Mouse (Mus musculus): ENCODE data around the gene Igf2r. TPM values are rescaled to one million over a fixed set of nuclear protein-coding genes. Genes with fewer than 3 reads are reported as not detected.

Igf2r gene
- total RNA-seq, 2 experiments from 2014 or later = 27.9 to 30.3 TPM

DNA sequence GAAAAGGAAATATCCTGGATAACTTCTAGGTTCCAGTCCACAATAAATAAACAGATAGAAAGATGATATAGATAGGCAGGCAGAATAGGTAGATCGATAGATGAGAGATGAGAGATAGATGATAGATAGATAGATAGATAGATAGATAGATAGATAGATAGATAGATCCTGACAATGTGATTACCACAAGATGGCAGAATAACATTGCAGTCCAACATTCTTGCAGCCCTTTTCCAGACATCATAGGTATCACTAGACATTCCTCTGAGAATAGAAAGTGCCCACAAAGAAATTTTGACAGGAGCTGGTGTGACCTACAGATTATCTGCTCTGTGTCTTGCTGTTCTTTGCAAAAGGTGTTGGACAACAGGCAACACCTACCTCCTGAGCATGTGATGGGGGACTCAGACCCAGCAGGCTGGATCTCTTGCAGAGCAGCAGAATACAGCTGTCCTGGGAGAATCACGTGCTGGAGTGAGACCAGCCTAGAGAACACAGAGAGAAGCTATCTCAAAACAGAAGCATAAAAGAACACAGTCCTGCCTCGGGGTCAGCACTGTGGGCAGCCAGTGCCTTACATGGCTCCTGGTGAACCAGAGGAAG lies 28.1 kb upstream of the Igf2r start:
- H3K27ac ChIP-seq = no peak overlapping the region
- peak in 1 of 2 experiments; percentile 26 for DNase-seq (ENCODE audit: low spot score in 2 of 2)
- no peak overlapping the region for H3K4me3 ChIP-seq
- peak; percentile 74 for TF ChIP-seq CTCF (conservative IDR thresholded peaks at IDR 0.05)

DNA sequence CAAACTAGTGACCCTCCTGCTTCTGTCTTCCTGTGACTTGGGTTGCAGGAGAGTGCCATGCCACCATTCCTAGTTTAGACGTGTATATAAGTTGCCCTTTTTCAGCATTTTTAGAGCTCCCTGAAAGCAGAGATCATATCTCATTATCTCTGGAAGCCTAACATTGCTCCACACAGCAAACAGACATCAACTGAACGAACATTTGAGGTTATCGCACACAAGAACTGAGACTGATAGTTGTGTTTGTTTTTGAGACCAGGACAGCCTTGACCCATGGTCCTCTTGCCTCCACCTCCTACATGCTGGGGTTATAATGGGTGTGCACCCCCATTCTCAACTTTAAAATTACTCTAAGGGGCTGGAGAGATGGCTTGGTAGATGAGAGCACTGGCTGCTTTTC lies 27.2 kb upstream of the Igf2r start:
- TF ChIP-seq CTCF (conservative IDR thresholded peaks at IDR 0.05) = no peak
- Histone ChIP-seq H3K27ac (no peak overlapping the region), H3K4me3 (no peak overlapping the region)
- no peak for DNase-seq (ENCODE audit: low spot score in 2 of 2)

DNA sequence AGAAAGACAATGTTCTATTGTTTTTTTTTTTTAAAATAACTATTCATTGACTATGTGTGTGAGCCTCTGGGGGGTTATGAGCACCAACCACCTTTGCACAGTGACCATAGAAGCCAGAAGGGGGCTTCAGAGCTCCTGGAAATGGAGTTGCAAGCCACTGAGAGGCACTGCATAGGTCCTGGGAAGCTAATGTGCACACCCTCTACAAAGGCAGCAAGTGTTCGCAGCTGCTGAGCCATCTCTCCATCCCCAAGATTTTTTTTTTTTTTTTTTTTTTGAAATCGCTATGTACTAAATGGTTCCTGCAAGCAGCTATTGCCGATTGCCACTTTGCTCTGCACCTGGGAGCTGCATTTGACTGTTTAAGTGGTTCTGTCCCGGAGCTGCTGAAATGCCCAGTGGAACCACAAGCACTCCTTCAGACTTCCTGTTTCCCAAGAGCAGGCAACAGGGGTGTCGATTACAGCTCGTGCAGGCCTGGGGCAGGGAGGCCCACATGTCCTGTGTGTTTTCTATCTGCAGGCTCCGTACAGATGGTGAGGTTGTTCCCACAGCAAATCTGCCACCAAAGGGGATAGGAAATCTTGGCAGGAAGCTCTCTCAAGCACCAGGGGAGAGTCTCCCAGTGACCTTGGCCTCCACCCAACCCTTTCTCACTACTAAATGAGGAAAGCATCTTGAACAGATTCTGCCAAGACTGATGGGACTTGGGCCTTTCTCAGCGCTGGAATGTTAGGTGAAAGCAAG lies 24.4 kb upstream of the Igf2r start:
- H3K4me3 ChIP-seq = no peak overlapping the region
- DNase-seq (ENCODE audit: low spot score in 2 of 2) = no peak
- 0 out of 2 replicates have a peak, but pooled peaks have one; percentile 2 for TF ChIP-seq CTCF (conservative IDR thresholded peaks at IDR 0.05)
- H3K27ac ChIP-seq = no peak overlapping the region

DNA sequence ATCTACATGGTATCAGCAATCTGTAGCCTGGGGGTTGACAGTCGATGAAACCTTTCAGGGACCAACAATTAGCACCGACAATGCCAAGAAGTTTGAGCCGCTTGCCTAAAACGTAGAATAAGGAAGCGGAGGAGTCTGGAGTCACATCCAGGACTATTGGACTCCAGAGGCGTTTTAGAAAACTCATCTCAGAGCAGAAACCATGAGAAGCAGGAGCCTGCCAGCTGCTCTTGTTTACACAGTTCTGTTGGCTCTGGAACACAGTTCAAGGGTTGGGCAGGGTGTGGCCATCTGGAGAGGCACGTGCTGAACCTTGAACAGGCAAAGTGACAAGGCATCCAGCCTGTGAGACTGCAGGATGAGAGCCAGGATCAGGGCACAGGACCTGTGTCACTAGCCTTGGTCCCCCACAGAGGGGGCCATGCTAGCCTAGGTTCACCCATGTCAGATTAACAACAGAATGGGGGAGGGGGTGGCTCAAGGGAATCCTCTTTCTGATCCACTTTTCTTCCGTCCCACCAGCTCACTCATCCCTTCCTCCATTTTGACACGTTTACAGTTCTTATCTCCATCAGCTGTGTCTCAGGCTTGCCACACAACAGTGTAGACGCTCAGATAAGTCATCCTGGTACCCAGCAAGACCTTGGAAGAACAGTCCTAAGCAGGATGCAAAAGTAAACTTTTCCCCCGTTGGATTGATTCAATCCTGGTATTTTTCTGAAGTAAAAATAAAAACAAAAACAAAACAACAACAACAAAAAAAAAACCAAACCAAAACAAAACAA lies 23.1 kb upstream of the Igf2r start:
- DNase-seq (ENCODE audit: low spot score in 2 of 2) = no peak
- no peak overlapping the region for H3K4me3 ChIP-seq
- no peak overlapping the region for H3K27ac ChIP-seq
- no peak for TF ChIP-seq CTCF (conservative IDR thresholded peaks at IDR 0.05)

DNA sequence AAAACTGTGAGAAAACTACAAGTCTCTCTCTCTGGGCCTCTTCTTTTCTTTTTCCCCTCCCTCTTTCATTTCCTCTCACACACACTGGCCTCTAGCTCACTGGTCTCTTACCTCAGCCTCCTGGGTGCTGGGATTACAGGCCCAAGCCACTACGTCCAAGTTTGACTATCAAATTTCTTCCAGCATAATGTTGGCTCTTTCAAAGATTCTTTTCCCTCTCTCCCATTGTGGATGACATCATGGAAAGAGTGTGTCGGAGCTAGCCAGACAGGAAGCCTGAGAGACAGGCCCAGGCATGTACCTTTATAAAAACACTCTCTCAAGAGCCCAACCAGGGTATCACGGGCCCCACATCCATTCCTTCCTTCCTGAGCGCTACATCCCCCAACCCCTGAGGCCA lies 22.0 kb upstream of the Igf2r start:
- Histone ChIP-seq H3K27ac (no peak overlapping the region), H3K4me3 (no peak overlapping the region)
- TF ChIP-seq CTCF (conservative IDR thresholded peaks at IDR 0.05) = no peak
- no peak for DNase-seq (ENCODE audit: low spot score in 2 of 2)

DNA sequence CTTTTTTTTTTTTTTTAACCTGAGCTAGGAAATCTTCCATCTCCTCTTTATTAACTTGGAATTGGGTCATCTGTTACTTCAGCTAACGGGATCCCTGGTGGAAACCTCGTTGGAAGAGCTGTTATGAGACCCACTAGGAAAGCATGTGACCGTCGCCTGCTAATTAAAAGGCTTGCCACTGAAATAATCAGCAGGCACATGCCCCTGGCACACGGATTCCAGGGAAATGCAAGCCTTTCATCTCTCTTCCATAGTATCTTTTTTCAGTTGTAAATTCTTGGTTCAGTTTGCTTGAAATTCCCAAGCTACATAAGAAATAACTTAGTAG lies 21.6 kb upstream of the Igf2r start:
- no peak overlapping the region for H3K27ac ChIP-seq
- H3K4me3 ChIP-seq = no peak overlapping the region
- no peak for TF ChIP-seq CTCF (conservative IDR thresholded peaks at IDR 0.05)
- DNase-seq (ENCODE audit: low spot score in 2 of 2) = no peak

DNA sequence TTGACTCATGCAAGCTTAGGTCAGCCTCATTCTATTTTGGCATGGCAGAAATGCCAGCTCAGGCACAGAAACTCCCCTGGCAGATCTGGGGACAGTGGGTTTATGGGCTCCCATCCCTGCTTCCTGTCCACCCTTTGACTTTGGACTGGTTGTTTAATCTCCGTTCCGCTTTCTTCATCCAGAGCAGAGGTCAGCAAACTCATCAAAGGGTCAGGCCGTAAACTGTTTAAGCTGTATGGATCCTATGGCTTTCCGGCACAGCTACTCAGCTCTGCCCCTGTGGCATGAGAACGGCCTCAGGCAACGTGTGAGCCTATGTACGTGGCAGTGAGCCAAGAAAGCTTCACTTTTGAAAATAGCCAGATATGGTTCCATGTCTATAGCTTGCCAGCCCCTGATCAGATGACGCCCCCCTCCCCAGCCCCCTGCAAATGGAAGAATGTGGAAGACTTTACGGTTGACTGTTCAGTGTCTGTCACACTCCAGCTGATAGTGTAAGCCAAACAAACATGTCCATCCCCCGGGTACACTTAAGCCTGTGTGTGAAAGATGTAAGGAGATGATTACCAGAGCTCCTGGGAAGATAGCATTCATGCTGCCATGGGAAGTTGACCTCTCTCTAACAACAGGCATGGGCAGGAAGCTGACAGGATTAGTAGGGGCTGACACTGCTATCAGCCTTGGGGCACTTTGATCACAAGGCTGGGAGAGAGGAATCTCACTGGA lies 21.1 kb upstream of the Igf2r start:
- Histone ChIP-seq H3K27ac (no peak overlapping the region), H3K4me3 (no peak overlapping the region)
- TF ChIP-seq CTCF (conservative IDR thresholded peaks at IDR 0.05) = no peak
- no peak for DNase-seq (ENCODE audit: low spot score in 2 of 2)

DNA sequence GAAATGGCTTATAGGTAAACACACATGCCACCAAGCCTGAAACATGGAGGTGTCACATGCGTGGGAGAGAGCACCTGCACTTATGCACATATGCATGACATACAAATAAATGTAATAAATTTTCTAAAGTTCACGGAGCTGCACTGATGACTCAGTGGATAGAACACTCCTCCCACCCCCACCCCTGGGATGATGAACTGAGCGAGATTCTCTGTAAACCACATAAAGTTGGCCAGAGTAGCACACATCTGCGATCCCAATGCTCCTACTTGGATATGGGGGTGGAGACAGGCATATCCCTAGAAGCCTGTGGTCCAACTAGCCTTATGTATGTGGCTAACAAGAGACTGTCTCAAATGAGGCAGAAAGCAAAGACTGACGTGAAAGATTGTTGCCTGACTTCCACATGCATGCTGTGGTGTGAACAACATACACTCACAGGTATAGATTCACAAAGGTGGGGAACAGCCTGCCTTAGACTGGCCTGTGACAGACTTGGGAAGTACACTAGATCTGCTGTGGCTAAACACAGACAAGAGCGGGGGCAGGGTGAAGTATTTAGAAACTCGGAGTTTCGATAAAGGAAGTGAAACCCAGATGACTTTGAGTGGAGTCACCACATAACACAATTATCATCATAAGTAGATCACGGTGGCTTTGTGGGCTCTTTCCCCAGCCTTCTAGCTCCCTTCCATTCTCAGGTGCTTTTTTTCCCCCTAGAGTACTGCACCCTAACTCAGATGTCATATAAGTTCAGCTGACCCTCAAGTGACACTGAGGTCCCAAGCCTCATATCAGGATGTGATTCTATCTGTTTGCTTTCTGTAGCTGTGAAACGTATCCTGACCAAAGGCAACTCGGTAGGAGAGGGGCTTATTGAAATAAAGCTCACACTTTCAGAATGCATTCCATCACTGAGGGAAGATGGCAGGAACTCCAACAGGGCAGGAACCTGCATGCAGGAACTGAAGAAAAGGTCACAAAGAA lies 13.7 kb upstream of the Igf2r start:
- Histone ChIP-seq H3K4me3 (no peak overlapping the region), H3K27ac (no peak overlapping the region)
- no peak for DNase-seq (ENCODE audit: low spot score in 2 of 2)
- no peak for TF ChIP-seq CTCF (conservative IDR thresholded peaks at IDR 0.05)

DNA sequence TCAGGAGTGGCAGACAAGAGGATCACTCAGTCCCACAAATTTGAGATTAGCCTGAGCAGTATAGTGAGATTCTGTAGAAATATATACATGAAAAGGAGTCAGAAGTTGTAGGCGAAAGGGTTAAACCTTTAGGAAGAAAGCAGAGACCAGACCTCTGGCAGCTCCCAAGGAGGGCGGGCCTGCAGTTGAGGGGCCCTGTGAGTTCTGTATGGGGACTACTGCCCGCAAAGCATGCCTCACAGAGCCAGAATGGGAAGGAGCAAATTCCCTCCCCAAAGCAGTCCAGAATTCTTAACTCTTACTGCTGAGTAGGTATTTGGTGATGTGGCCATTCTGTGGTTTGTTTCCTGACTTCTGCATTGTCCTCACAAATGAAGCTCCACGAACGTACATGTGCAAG lies 11.6 kb upstream of the Igf2r start:
- Histone ChIP-seq H3K27ac (no peak overlapping the region), H3K4me3 (no peak overlapping the region)
- TF ChIP-seq CTCF (conservative IDR thresholded peaks at IDR 0.05) = no peak
- DNase-seq (ENCODE audit: low spot score in 2 of 2) = no peak

DNA sequence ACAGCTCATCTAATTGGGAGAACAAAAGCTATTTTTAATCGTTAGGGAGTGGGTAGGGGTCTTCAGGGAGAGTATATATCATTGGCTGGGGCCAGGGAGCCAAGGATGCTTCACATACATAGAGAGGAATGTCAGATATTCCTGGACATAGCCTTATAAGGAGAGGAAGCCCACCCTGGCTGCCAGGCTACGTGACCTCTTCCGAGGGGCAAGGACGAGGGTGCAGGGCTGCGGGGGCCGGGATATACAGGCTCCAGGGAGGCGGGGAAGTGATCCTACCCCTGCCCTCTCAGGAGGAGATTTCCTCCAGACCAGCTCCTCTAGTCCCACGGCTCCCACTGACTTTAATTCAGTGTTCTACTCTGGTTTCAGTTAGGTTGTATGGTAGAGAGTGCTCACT lies 10.7 kb upstream of the Igf2r start:
- no peak for DNase-seq (ENCODE audit: low spot score in 2 of 2)
- no peak for TF ChIP-seq CTCF (conservative IDR thresholded peaks at IDR 0.05)
- H3K27ac ChIP-seq = no peak overlapping the region
- no peak overlapping the region for H3K4me3 ChIP-seq

DNA sequence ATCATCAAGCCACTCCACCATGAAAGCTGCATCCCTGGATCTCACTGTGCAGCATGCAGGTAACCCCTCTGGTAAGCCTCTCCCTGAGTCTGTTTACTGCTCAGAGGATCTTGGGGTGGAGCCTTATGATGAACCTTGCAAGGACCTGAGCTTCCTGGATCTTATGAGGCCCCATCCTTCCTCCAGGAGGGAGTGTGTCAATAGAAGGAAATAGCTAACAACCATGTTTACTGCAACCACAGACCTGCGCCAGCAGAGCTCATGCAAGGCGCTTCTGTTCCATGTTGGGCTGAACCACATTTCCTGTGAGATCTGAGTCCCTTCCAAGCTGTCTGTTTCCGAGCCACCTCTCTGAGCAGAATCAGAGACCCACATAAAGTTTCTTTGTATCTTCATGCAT lies 10.0 kb upstream of the Igf2r start:
- no peak overlapping the region for H3K27ac ChIP-seq
- TF ChIP-seq CTCF (conservative IDR thresholded peaks at IDR 0.05) = no peak
- H3K4me3 ChIP-seq = no peak overlapping the region
- no peak for DNase-seq (ENCODE audit: low spot score in 2 of 2)

DNA sequence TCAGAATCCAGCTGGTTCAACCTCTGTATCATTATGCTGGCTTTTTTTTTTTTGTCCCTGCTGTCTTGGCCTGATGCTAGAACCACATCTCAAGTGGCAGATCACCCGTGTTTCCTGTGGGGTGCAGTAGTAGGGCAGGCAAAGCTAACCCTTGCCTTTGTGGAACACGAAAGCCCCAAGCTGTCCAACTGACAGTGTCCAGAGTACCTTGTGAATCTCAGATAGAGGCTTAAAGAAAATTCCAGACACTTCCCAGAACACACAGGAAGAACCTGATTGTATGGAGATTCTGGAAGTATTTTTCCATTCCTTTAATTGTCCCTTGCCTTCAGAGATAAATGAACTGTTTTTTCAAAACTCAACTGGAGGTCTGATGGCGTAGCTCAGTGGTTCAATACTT lies 4.5 kb upstream of the Igf2r start:
- Histone ChIP-seq H3K27ac (no peak overlapping the region), H3K4me3 (no peak overlapping the region)
- no peak for DNase-seq (ENCODE audit: low spot score in 2 of 2)
- TF ChIP-seq CTCF (conservative IDR thresholded peaks at IDR 0.05) = no peak
